ENCODE assay signal across 7 mouse cellular contexts in genomic region chr7:132808841-132809682, GRCm38 (mm10). TPM values are rescaled to one million over a fixed set of nuclear protein-coding genes. Genes with fewer than 3 reads are reported as not detected.
A peak's percentile ranks its signal among the peaks of the same experiment; 100 is the strongest.
DNase-seq lines count a peak whose midpoint lies in the region; ATAC-seq lines count a peak whose summit lies in the region.

No protein-coding gene starts in this region.

- no peaks in the 10 kb centered on the region for H3K27me3 ChIP-seq in heart, embryonic 15.5 days
- H3K27me3 ChIP-seq in limb, embryonic 13.5 days = no peaks in the 10 kb centered on the region
- H3K27me3 ChIP-seq in neural tube, embryonic 11.5 days (ENCODE audit: control insufficient read depth, insufficient read depth, low read length) = no peaks in the 10 kb centered on the region

- H3K4me2 ChIP-seq in heart, embryonic 15.5 days = peak overlapping the region; percentile 46
- H3K4me2 ChIP-seq in limb, embryonic 13.5 days (replicated peaks) = peak overlapping the region; percentile 86
- peak overlapping the region; percentile 31 for H3K4me2 ChIP-seq in neural tube, embryonic 11.5 days (ENCODE audit: low read depth)

- no peak overlapping the region for H3K4me3 ChIP-seq in heart, embryonic 15.5 days
- H3K4me3 ChIP-seq in limb, embryonic 13.5 days = peak overlapping the region; percentile 10
- H3K4me3 ChIP-seq in neural tube, embryonic 11.5 days (ENCODE audit: low read depth, low read length) = no peak overlapping the region

- H3K36me3 ChIP-seq in heart, embryonic 15.5 days = no peaks in the 10 kb centered on the region
- H3K36me3 ChIP-seq in limb, embryonic 13.5 days = 0 out of 2 replicates have a peak, but pooled peaks cover 11% of the 10 kb centered on the region
- H3K36me3 ChIP-seq in neural tube, embryonic 11.5 days (ENCODE audit: control insufficient read depth, insufficient read depth, low read length) = no peaks in the 10 kb centered on the region

- H3K9me3 ChIP-seq in heart, embryonic 15.5 days (replicated peaks) = no peaks in the 10 kb centered on the region
- H3K9me3 ChIP-seq in limb, embryonic 13.5 days = no peaks in the 10 kb centered on the region
- H3K9me3 ChIP-seq in neural tube, embryonic 11.5 days (ENCODE audit: control insufficient read depth, low read length) = no peaks in the 10 kb centered on the region

- 14% methylated on average over 20 of the region's 20 CpGs for WGBS in heart, embryonic 15.5 days
- 3% methylated on average over 20 of the region's 20 CpGs for WGBS in limb, embryonic 13.5 days
- WGBS in neural tube, embryonic 11.5 days = 2% methylated on average over 20 of the region's 20 CpGs

- H3K27ac ChIP-seq in heart, embryonic 15.5 days = peak overlapping the region; percentile 73
- H3K27ac ChIP-seq in limb, embryonic 13.5 days = peak overlapping the region; percentile 85; the same call in 1 of the 2 replicates
- peak overlapping the region; percentile 78 for H3K27ac ChIP-seq in neural tube, embryonic 11.5 days (ENCODE audit: low read depth, low read length)

- peaks cover 80% of the 10 kb centered on the region for H3K4me1 ChIP-seq in heart, embryonic 15.5 days (replicated peaks)
- H3K4me1 ChIP-seq in limb, embryonic 13.5 days = peaks cover 80% of the 10 kb centered on the region
- peaks cover 47% of the 10 kb centered on the region for H3K4me1 ChIP-seq in neural tube, embryonic 11.5 days (ENCODE audit: control insufficient read depth, insufficient read depth, low read length)

- ATAC-seq in heart, embryonic 15.5 days (replicated peaks; ENCODE audit: insufficient number of reproducible peaks, insufficient read depth, low FRiP score, low read depth) = no peak
- peak; percentile 31; the same call in 1 of the 2 replicates for ATAC-seq in limb, embryonic 13.5 days (ENCODE audit: low FRiP score, low read depth)
- ATAC-seq in neural tube, embryonic 11.5 days (ENCODE audit: insufficient read depth, low FRiP score, low TSS enrichment) = peak; percentile 51; the same call in 1 of the 2 replicates

- peak overlapping the region; percentile 36; the same call in 1 of the 2 replicates for H3K9ac ChIP-seq in heart, embryonic 15.5 days
- H3K9ac ChIP-seq in limb, embryonic 13.5 days = peak overlapping the region; percentile 54; the same call in 1 of the 2 replicates
- peak overlapping the region; percentile 27; the same call in 1 of the 2 replicates for H3K9ac ChIP-seq in neural tube, embryonic 11.5 days (ENCODE audit: low read length)

- peak; percentile 42 for DNase-seq in spleen, postnatal 10 days (ENCODE audit: low spot score in 2 of 2)
- no peak for DNase-seq in spleen, postnatal 4 days (ENCODE audit: low spot score in 2 of 2)
- DNase-seq in cerebellum, postnatal 25 days = peak; percentile 63 to 69
- peak; percentile 68 for DNase-seq in neural tube, embryonic 11.5 days (ENCODE audit: low spot score)
- DNase-seq in layer of hippocampus, adult 9-11 months = no peak

RNA-seq across cellular contexts. Expression of gene Fam53b, which starts 4.6 kb away (rescaled TPM):
- polyA plus RNA-seq in heart, embryonic 15.5 days (2015; fragmentation: Nextera tagmentation; extraction: Ambion mirVana) = 14.9 and 19.0 TPM in 2 replicates
- 25.4 and 26.4 TPM in 2 replicates for polyA plus RNA-seq in limb, embryonic 13.5 days (2015; fragmentation: Nextera tagmentation; extraction: Ambion mirVana)
- 22.3 and 22.9 TPM in 2 replicates for polyA plus RNA-seq in neural tube, embryonic 11.5 days (2014; fragmentation: Nextera tagmentation; extraction: Ambion mirVana)

RNA-seq across cellular contexts. Expression of gene Eef1akmt2, which starts 43.4 kb away (rescaled TPM):
- 35.5 and 37.7 TPM in 2 replicates for polyA plus RNA-seq in heart, embryonic 15.5 days (2015; fragmentation: Nextera tagmentation; extraction: Ambion mirVana)
- polyA plus RNA-seq in limb, embryonic 13.5 days (2015; fragmentation: Nextera tagmentation; extraction: Ambion mirVana) = 76.0 and 78.3 TPM in 2 replicates
- 66.5 and 73.7 TPM in 2 replicates for polyA plus RNA-seq in neural tube, embryonic 11.5 days (2014; fragmentation: Nextera tagmentation; extraction: Ambion mirVana)

RNA-seq across cellular contexts. Expression of gene Abraxas2, which starts 50.0 kb away (rescaled TPM):
- 25.1 and 28.7 TPM in 2 replicates for polyA plus RNA-seq in heart, embryonic 15.5 days (2015; fragmentation: Nextera tagmentation; extraction: Ambion mirVana)
- polyA plus RNA-seq in limb, embryonic 13.5 days (2015; fragmentation: Nextera tagmentation; extraction: Ambion mirVana) = 47.3 and 50.4 TPM in 2 replicates
- polyA plus RNA-seq in neural tube, embryonic 11.5 days (2014; fragmentation: Nextera tagmentation; extraction: Ambion mirVana) = 38.0 and 41.4 TPM in 2 replicates

Comparison
In these comparisons a context has a peak if more than half of its experiments do, and no peak if none do; other contexts are left out.
1. DNase-seq: peak in spleen, postnatal 10 days (2 of 2), cerebellum, postnatal 25 days (2 of 2) and neural tube, embryonic 11.5 days (single experiment); none in spleen, postnatal 4 days (0 of 2) and layer of hippocampus, adult 9-11 months (single experiment).
2. H3K4me2 ChIP-seq: peak in every context shown above with its lines; median percentile 86 in limb, embryonic 13.5 days; 46 in heart, embryonic 15.5 days; 31 in neural tube, embryonic 11.5 days.
3. Peak in every context shown above with its lines, with median percentiles within 50 percentile points of each other: H3K27ac ChIP-seq and H3K9ac ChIP-seq.